ENCODE assay signal across 12 mouse cellular contexts in genomic region chr17:53596941-53597790, GRCm38 (mm10). TPM values are rescaled to one million over a fixed set of nuclear protein-coding genes. Genes with fewer than 3 reads are reported as not detected.
A peak's percentile ranks its signal among the peaks of the same experiment; 100 is the strongest.
DNase-seq lines count a peak whose midpoint lies in the region; ATAC-seq and TF ChIP-seq lines count a peak whose summit lies in the region.
"Had no signal": no experiment of that assay in that cellular context is flagged by ENCODE, and none has a peak within 500 bp of the region (broad histone marks: within the 10 kb centered on the region; RNA-seq: fewer than 3 reads in every experiment).

No protein-coding gene starts in this region.

- ATAC-seq in hindbrain, embryonic 13.5 days (ENCODE audit: low FRiP score): no peak
- ATAC-seq in hindbrain, embryonic 11.5 days (ENCODE audit: low FRiP score): no peak
- ATAC-seq in midbrain, embryonic 13.5 days: 0 out of 2 replicates have a peak, but pooled peaks have one; percentile 15
- ATAC-seq in midbrain, postnatal 0 days (ENCODE audit: low FRiP score): no peak

- peak overlapping the region; percentile 70; the same call in 1 of the 2 replicates for H3K27ac ChIP-seq in hindbrain, embryonic 13.5 days
- no peak overlapping the region for H3K27ac ChIP-seq in hindbrain, embryonic 11.5 days (ENCODE audit: low read depth, low read length)
- peak overlapping the region; percentile 63 for H3K27ac ChIP-seq in midbrain, embryonic 13.5 days
- H3K27ac ChIP-seq in midbrain, postnatal 0 days (ENCODE audit: low read depth, low read length): no peak overlapping the region

- no peak overlapping the region for H3K9ac ChIP-seq in hindbrain, embryonic 13.5 days
- no peak overlapping the region for H3K9ac ChIP-seq in hindbrain, embryonic 11.5 days (ENCODE audit: low read depth, low read length)
- H3K9ac ChIP-seq in midbrain, embryonic 13.5 days (replicated peaks): no peak overlapping the region
- no peak overlapping the region for H3K9ac ChIP-seq in midbrain, postnatal 0 days (replicated peaks; ENCODE audit: low read length, poor library complexity, severe bottlenecking)

- H3K36me3 ChIP-seq in hindbrain, embryonic 13.5 days: no peaks in the 10 kb centered on the region
- no peaks in the 10 kb centered on the region for H3K36me3 ChIP-seq in hindbrain, embryonic 11.5 days (ENCODE audit: control insufficient read depth, insufficient read depth, low read length)
- H3K36me3 ChIP-seq in midbrain, embryonic 13.5 days: no peaks in the 10 kb centered on the region
- no peaks in the 10 kb centered on the region for H3K36me3 ChIP-seq in midbrain, postnatal 0 days (ENCODE audit: insufficient read depth, low read length)

- peaks cover 13% of the 10 kb centered on the region for H3K4me1 ChIP-seq in hindbrain, embryonic 13.5 days (replicated peaks)
- no peaks in the 10 kb centered on the region for H3K4me1 ChIP-seq in hindbrain, embryonic 11.5 days (replicated peaks; ENCODE audit: control insufficient read depth, insufficient read depth, low read length)
- peaks cover 14% of the 10 kb centered on the region for H3K4me1 ChIP-seq in midbrain, embryonic 13.5 days (replicated peaks)
- H3K4me1 ChIP-seq in midbrain, postnatal 0 days (ENCODE audit: insufficient read depth, low read length): no peaks in the 10 kb centered on the region

- TF ChIP-seq CTCF in midbrain, postnatal 0 days (IDR thresholded peaks at IDR 0.05): no peak

- no peaks in the 10 kb centered on the region for H3K9me3 ChIP-seq in hindbrain, embryonic 13.5 days
- H3K9me3 ChIP-seq in hindbrain, embryonic 11.5 days (ENCODE audit: control insufficient read depth, low read length): no peaks in the 10 kb centered on the region
- H3K9me3 ChIP-seq in midbrain, embryonic 13.5 days: no peaks in the 10 kb centered on the region
- H3K9me3 ChIP-seq in midbrain, postnatal 0 days (ENCODE audit: low read length): no peaks in the 10 kb centered on the region

- no peak overlapping the region for H3K4me3 ChIP-seq in hindbrain, embryonic 13.5 days
- no peak overlapping the region for H3K4me3 ChIP-seq in hindbrain, embryonic 11.5 days (ENCODE audit: low read depth, low read length)
- H3K4me3 ChIP-seq in midbrain, embryonic 13.5 days (replicated peaks): no peak overlapping the region
- H3K4me3 ChIP-seq in midbrain, postnatal 0 days (ENCODE audit: low read depth, low read length): no peak overlapping the region

- DNase-seq in embryo, embryonic 10 days (ENCODE audit: low spot score): peak; percentile 10
- DNase-seq in embryo, embryonic 11 days: no peak
- no peak for DNase-seq in hindbrain, embryonic 11.5 days (ENCODE audit: low spot score)
- no peak for DNase-seq in midbrain, postnatal 0 days (ENCODE audit: low spot score)
- DNase-seq in retina, postnatal 1 day: peak; percentile 12
- DNase-seq in right cerebral cortex, postnatal 4 days: no peak

- no peaks in the 10 kb centered on the region for H3K27me3 ChIP-seq in hindbrain, embryonic 13.5 days
- no peaks in the 10 kb centered on the region for H3K27me3 ChIP-seq in hindbrain, embryonic 11.5 days (ENCODE audit: control insufficient read depth, insufficient read depth, low read length)
- no peaks in the 10 kb centered on the region for H3K27me3 ChIP-seq in midbrain, embryonic 13.5 days
- no peaks in the 10 kb centered on the region for H3K27me3 ChIP-seq in midbrain, postnatal 0 days (ENCODE audit: insufficient read depth, low read length)

- WGBS in hindbrain, embryonic 13.5 days: 89% methylated on average over 11 of the region's 11 CpGs
- 83% methylated on average over 11 of the region's 11 CpGs for WGBS in hindbrain, embryonic 11.5 days
- 86% methylated on average over 11 of the region's 11 CpGs for WGBS in midbrain, embryonic 13.5 days
- 81% methylated on average over 11 of the region's 11 CpGs for WGBS in midbrain, postnatal 0 days

- H3K4me2 ChIP-seq in hindbrain, embryonic 13.5 days: no peak overlapping the region
- H3K4me2 ChIP-seq in hindbrain, embryonic 11.5 days (replicated peaks; ENCODE audit: low read depth, low read length): no peak overlapping the region
- no peak overlapping the region for H3K4me2 ChIP-seq in midbrain, embryonic 13.5 days (replicated peaks)
- H3K4me2 ChIP-seq in midbrain, postnatal 0 days (ENCODE audit: low read depth, low read length, poor library complexity, severe bottlenecking): no peak overlapping the region

RNA-seq across cellular contexts. Expression of gene Kat2b, which starts 30.5 kb away (rescaled TPM):
- polyA plus RNA-seq in hindbrain, embryonic 13.5 days (2015; fragmentation: Nextera tagmentation; extraction: Ambion mirVana): 8.5 and 8.9 TPM in 2 replicates
- 4.4 and 9.6 TPM in 2 replicates for polyA plus RNA-seq in hindbrain, embryonic 11.5 days (2014; fragmentation: Nextera tagmentation; extraction: Ambion mirVana)
- polyA plus RNA-seq in midbrain, embryonic 13.5 days (2015; fragmentation: Nextera tagmentation; extraction: Ambion mirVana): 5.0 and 7.6 TPM in 2 replicates
- 17.2 and 22.5 TPM in 2 replicates for total RNA-seq in midbrain, postnatal 0 days (2014; rRNA removed)
- 2.4 and 3.6 TPM in 2 replicates for polyA plus RNA-seq in midbrain, postnatal 0 days (2015; fragmentation: Nextera tagmentation; extraction: Ambion mirVana)

RNA-seq across cellular contexts. Expression of gene Pp2d1, which starts 57.9 kb away (rescaled TPM):
- polyA plus RNA-seq in hindbrain, embryonic 13.5 days (2015; fragmentation: Nextera tagmentation; extraction: Ambion mirVana): 0.39 and 0.43 TPM in 2 replicates
- 0.56 and 0.77 TPM in 2 replicates for polyA plus RNA-seq in hindbrain, embryonic 11.5 days (2014; fragmentation: Nextera tagmentation; extraction: Ambion mirVana)
- polyA plus RNA-seq in midbrain, embryonic 13.5 days (2015; fragmentation: Nextera tagmentation; extraction: Ambion mirVana): 0.42 and 0.63 TPM in 2 replicates
- not detected in 2 replicates for total RNA-seq in midbrain, postnatal 0 days (2014; rRNA removed)
- polyA plus RNA-seq in midbrain, postnatal 0 days (2015; fragmentation: Nextera tagmentation; extraction: Ambion mirVana): 0.26 and 0.42 TPM in 2 replicates
- total RNA-seq: adrenal gland, adult 8-10 months; gastrocnemius, postnatal 25 days; layer of hippocampus, postnatal 25 days; megakaryocyte, adult 5-6 weeks had no signal

Comparison
In these comparisons a context has a peak if more than half of its experiments do, and no peak if none do; other contexts are left out.
1. DNase-seq: peak in embryo, embryonic 10 days (single experiment) and retina, postnatal 1 day (single experiment); none in embryo, embryonic 11 days (single experiment), hindbrain, embryonic 11.5 days (single experiment), midbrain, postnatal 0 days (single experiment) and right cerebral cortex, postnatal 4 days (single experiment).
2. H3K27ac ChIP-seq: peak in hindbrain, embryonic 13.5 days (single experiment) and midbrain, embryonic 13.5 days (single experiment); none in hindbrain, embryonic 11.5 days (single experiment) and midbrain, postnatal 0 days (single experiment).